Mouse (Mus musculus) splenic B cell, adult 2 months (primary cell): Measurements from ENCODE around the gene Dlst.

ENCODE experiments used
- DNase-seq: peaks from one replicate; pipeline ENCODE4 v3.0.0-alpha.2; 2011; ENCODE audit warnings: low read depth, low spot score
- H3K27me3 ChIP-seq: 2 replicates; pipeline ENCODE4 v1.6.1; 2012; ENCODE audit warnings: mild to moderate bottlenecking, low read length, moderate library complexity, mixed read lengths; ENCODE audit not compliant: control insufficient read depth, poor library complexity, insufficient read depth, severe bottlenecking
- H3K36me3 ChIP-seq: 2 replicates; pipeline ENCODE4 v1.6.1; 2012; ENCODE audit warnings: mild to moderate bottlenecking, low read length, moderate library complexity, mixed read lengths; ENCODE audit not compliant: control insufficient read depth, poor library complexity, insufficient read depth, severe bottlenecking

The Dlst gene

DNA sequence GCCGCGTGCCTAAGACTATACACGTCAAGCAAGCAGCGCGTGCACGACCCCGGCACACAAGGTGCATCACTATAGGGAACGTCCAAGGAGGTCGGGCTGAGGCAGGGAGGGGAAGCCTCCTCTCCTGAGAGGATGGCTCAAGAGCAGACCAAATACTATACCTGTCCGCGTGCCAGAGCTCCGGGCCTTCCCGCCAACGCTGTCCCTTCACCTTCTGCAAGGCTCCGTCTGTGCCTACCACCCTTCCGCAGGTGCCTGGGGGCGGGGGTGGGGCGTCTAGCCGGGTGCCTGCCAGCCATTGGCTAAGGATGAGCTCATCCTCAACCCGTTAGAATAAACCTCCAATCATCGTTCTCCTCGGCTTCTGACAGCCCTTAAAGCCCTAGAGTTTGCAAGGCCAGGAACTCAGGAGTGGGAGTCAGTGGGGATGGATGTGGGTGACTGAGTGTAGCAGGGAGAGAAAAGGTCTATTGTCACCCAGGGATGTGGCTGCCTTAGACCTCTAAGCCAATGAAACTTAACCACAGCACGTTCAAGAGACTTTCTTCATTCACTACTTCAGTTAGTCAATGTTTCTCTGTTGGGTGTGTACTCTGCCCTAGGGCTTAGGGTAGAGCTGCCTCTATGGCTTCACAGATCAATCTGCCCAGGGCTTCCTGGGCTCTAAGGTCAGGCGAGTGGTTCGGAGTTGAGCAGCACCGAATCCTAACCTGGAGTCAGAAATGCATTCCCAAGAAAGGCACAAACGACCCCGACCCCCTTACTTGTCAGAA, 40.6 kb downstream of the Dlst start, which contains the start of gene Rps6kl1:
Rps6kl1 (minus strand) TSS at position 263 of the 773 bp plus-strand sequence.
- no peaks in the 10 kb centered on the region for H3K27me3 ChIP-seq
- H3K36me3 ChIP-seq, result no peaks in the 10 kb centered on the region
- peak; percentile 48 for DNase-seq

DNA sequence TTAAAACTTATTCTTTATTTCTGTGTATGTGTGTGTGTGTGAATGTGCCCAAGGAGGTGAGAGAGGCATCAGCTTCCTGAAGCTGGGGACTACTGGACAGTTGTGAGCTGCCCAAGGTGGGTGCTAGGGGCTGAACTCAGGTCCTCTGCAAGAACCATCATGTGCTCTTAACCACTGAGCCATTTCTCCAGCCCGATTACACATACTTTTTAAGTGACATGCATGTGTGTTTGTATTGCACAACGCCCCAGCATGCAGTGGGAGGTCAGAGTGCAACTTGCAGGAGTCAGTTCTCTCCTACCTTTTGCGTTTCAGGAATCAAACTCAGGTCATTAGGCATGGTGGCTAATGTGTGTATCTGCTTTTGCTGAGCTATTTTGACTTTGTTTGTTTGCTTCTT, 42.4 kb downstream of the Dlst start:
- H3K36me3 ChIP-seq, result no peaks in the 10 kb centered on the region
- no peak for DNase-seq
- H3K27me3 ChIP-seq, result no peaks in the 10 kb centered on the region; the same call in 1 of the 2 replicates

DNA sequence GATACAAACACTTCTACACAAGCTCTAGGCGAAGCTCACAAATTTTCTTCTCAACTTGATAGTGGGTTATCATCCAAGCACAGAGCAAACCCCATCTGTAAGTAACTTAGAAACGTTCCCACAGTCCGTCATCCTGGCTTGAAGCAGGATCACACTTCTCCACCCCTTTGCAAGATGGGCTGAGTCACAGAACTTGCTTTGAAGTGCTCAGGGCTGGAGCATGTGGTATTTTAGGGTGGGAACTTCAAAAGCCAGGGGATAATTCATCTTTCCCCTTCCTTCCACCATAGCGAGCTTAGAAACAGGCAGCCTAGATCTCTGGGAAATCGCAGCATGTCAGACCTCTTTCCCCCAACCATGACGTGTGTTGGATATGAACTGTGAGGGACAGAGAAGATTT, 45.7 kb downstream of the Dlst start:
- Histone ChIP-seq H3K36me3 (no peaks in the 10 kb centered on the region), H3K27me3 (peaks cover 3% of the 10 kb centered on the region; the same call in 1 of the 2 replicates)
- no peak for DNase-seq

DNA sequence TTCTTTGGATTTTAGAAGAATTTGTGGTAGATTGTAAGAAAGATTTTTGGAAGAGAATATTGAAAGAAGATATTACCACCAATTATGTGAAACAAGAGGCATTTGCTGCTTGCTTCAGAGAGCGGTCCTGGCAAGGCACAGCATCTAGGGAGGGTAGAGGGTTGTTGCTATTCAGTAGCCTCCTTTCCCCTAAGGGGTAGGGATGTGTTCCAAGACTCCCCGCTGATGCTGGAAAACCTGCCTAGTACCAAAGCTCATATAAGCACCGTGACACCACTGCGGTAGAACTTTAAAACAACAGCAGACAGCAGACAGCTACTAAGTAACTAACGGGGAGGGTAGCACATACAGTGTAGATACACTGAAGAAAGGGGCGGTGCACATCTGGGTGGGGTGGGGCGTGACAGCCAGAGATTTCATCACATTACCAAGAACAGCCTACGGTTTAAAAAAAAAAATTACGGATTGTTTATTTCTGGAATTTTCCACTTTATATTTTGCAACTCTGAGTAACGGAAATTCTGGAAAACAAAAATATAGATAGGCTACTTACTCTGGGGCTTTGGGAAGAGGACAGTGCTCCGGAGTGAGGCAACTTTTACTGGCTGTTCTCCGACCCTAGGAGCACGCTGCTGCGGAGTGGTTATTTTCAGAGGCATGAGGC, 47.3 kb downstream of the Dlst start:
- no peak for DNase-seq
- H3K36me3 ChIP-seq, result no peaks in the 10 kb centered on the region

DNA sequence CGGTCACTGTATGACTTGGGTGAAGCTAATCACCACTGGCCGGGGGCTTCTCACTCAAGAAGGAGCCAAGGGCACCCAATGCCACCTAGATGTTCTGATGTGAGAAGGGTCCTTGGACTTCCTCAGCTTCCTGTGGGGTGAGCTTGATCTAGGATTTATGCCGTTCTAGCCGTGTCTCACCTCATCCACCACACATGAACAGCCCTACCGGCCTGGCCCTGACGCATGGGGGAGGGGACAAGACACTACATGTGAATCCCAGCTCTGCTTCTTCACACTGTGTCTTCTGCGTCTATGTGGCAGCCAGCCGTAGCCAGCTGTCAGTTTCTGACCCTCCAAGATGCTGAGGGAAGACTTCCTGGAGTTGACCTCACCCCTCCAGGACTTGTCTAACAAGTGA, 48.2 kb downstream of the Dlst start:
- no peak for DNase-seq
- no peaks in the 10 kb centered on the region for H3K36me3 ChIP-seq

More for the DNA sequence above, 47.3 kb downstream of the Dlst start:
- peaks cover 3% of the 10 kb centered on the region; the same call in 1 of the 2 replicates for H3K27me3 ChIP-seq

DNA sequence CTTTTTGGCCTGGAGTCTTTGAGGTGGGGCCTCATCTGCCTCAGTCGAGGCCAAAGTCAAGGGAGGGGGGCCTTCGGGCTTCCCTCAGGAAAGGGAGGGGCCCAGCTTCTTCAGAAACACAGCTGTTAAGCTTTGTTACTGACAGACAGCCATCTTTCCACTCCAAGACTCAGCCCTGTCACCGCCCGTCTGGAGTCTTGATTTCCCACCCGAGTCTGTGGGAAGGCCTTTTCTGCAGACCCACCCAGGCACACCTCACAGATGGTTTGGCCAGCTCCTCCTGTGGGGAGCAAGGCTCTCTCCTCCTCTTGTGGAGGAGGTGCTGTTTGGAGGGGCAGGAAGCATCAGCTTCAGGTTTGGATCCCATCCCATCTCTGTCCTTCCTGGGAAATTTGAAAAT, 49.0 kb downstream of the Dlst start:
- H3K36me3 ChIP-seq, result no peaks in the 10 kb centered on the region
- DNase-seq, result no peak
- H3K27me3 ChIP-seq, result peaks cover 3% of the 10 kb centered on the region; the same call in 1 of the 2 replicates

More for the DNA sequence above, 48.2 kb downstream of the Dlst start:
- H3K27me3 ChIP-seq, result peaks cover 3% of the 10 kb centered on the region; the same call in 1 of the 2 replicates

DNA sequence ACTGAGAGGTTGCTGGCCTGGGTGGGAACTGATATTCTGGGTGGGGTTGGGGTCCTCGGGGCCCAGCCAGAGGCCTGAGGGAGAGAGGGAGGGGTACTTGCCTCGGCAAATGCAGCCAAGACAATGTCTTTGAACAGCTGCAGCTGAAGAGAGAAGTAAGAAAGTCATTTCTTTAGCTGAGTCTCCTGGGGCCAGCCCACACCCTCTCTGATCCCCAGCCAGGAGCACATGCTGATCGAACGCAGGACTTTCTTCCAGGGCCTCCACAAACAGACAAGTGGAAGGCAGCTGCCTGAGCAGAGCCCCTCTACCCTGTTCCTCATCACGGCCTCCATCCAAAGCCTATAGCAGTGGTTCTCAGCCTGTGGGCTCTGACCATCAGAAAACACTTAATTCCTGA, 54.4 kb downstream of the Dlst start:
- DNase-seq, result no peak
- no peaks in the 10 kb centered on the region for H3K27me3 ChIP-seq
- H3K36me3 ChIP-seq, result no peaks in the 10 kb centered on the region

DNA sequence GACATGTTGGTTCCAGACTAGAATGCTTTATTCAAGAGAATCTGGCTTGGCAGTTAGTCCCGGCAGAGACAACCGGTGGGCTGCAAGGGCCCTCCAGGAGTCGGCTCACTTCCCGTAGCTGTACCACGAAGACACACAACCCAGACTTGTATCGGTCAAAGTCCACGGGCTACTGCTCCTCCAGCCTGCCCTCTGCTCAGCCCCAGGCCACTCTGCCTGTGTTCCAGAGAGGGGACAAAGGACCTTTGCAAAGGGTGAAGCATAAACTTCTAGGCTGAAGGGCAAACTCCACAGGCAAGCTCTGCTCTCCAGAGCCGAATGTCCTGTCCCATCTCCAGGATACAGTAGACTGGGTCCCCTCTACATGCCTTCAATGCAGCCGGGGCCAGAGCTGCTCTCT, 56.0 kb downstream of the Dlst start:
- H3K36me3 ChIP-seq, result no peaks in the 10 kb centered on the region
- no peak for DNase-seq
- no peaks in the 10 kb centered on the region for H3K27me3 ChIP-seq

DNA sequence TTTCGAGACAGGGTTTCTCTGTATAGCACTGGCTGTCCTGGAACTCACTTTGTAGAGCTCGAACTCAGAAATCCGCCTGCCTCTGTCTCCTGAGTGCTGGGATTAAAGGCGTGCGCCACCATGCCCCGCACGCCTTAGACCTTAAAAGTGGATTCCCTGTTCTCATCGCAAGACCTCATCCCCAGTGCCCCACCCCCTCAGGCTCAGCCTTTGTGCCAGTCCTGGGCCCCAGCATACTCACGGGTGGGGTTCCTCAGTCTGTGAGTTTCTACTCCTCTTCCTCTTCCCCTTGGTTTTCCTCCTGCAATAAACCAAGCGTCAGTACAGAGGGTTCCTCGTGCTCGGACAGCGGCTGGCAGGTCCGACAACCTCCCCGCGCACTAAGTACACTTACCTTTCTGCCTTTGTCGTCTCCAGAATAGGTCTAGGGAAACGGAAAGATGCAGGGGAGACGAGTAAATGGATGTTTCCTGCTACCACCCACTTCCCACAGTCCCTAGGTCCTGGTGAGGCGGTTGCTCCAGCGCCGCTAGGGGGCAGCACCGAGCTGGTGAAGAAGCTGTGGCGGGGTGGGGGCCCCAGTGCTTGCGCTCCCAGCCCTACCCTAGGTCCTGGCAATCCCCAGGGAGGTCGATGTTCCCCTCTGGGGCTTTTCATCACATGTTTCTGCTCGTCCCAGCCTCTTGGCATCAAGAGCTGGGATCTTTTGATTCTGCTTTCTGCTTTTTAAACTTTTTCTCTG, 58.7 kb downstream of the Dlst start:
- Histone ChIP-seq H3K27me3 (no peaks in the 10 kb centered on the region), H3K36me3 (no peaks in the 10 kb centered on the region)
- peak; percentile 88 for DNase-seq

DNA sequence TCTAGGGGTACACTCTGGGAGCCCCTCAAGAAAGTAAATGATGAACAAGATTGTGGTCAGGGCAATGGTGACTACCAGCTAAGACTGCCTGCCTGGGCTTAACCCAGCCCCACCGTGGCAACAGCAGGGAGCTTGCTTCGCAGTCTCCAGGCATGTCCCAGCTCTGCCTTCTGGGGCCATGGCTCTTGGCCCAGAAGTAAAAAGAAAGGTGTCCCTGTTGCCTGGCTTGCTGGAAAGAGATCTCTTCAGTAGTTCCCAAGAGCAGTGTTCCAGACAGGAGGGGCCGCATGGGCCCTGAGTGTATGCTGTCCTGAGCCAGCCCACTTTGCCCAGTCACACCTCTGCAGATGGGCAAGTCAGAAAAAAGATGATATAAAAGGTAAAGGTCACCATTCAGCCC, 59.2 kb downstream of the Dlst start:
- Histone ChIP-seq H3K27me3 (no peaks in the 10 kb centered on the region), H3K36me3 (no peaks in the 10 kb centered on the region)
- no peak for DNase-seq

DNA sequence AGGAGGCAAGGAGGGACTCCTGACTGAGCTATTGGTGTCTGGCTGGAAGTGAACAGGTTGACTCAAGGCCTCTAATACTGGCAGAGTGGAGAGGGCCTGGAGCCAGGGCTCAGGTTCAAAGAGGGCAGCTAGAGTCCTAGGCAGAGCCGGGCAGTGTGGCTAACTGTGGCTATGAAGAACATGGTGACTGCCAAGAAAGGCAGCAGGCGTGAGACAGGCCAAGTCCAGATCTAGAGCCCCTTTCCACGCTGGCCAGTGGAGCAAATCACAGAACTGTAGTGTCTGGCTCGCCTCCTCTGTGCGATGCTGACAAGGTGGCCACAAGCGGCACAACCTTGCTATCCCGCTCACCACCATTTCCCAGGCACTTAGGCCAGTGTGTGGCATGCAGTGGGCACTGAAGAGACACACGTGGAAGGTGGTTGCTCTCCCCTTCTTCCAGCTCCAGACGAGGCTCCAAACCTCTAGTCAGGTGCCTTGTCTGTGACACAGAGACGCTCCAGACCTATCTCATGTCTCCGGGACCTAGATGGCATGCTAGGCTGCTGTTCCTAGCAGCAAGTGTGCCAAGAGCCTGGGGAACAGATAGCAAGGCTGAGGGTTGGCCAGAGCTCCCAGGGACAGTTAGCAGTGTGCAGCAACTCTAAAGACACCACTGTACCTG, 59.8 kb downstream of the Dlst start:
- no peak for DNase-seq
- Histone ChIP-seq H3K36me3 (no peaks in the 10 kb centered on the region), H3K27me3 (no peaks in the 10 kb centered on the region)

DNA sequence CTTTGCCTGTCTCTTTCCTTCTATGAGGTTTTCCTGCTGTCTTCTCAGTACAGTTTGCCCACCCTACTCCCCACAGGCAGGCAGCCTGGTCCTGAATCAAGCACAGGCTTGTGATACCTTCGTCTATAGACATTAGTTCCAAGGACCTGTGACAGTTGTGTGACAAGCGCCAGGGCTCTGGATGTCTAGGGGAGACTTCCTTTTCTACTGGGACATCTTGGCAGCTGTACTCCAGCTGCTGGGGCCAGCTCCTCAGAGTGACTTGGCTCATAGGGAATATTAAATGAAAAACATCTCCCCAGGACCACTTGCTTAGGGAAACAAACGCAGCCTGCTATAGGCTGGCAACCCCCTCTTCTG, 60.3 kb downstream of the Dlst start:
- no peaks in the 10 kb centered on the region for H3K27me3 ChIP-seq
- no peak for DNase-seq
- no peaks in the 10 kb centered on the region for H3K36me3 ChIP-seq

DNA sequence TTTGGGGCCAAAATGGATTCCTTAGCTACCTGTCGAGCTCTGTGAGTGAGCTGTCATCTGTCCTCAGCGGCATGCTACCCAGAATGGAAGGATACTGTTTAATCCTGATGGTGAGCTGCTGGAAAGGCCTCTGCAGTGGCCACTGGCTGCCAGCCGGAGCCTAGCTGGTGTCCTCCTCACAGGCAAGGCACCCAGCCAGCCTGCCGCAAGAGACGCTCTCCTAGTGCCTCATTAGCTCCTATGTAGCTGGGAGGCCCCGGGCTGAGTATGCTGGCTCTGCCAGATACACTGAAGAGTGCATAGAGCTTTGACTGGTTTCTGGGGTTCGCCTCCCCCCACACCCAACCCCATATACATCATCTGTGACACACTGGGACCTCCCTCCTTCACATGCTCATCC, 63.4 kb downstream of the Dlst start:
- no peaks in the 10 kb centered on the region for H3K27me3 ChIP-seq
- no peak for DNase-seq
- no peaks in the 10 kb centered on the region for H3K36me3 ChIP-seq

DNA sequence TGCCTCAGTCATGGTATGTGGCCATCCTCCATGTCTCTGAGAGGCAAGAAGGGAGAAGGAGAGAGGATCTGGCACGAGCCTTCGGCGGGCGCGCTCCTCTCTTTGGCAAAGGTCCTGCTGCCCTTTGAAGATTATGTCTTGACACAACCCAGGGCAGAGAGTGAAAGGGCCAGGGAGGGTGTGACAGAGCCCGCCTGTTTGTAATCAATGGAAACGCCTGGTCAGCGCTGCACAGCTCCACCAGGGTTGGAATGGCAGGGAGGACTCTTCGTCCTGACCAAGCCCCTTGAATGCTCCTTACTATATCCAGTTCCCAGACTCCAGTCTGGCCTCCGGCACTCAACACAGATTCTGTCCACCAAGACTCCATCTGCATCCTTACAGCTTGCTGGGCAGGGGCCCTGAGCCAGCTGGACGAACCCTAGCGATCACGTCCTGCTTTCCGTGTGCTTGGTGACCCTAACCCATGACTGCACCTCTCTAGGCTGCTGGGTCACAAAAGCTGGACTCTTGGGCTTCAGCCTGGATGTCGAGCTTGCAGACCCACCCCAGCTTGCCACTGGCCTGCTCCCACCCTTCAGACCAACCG, 64.5 kb downstream of the Dlst start:
- Histone ChIP-seq H3K36me3 (no peaks in the 10 kb centered on the region), H3K27me3 (no peaks in the 10 kb centered on the region)
- DNase-seq, result no peak
